8 mouse cellular contexts compared by ENCODE assay signal in genomic region chr3:136671940-136672278, GRCm38 (mm10). TPM values are rescaled to one million over a fixed set of nuclear protein-coding genes. Genes with fewer than 3 reads are reported as not detected.
DNase-seq lines count a peak whose midpoint lies in the region; ATAC-seq and TF ChIP-seq lines count a peak whose summit lies in the region.

No protein-coding gene starts in this region.

- peak overlapping the region; percentile 87 for H3K4me2 ChIP-seq in intestine, postnatal 0 days (replicated peaks; ENCODE audit: low read depth)
- peak overlapping the region; percentile 73 for H3K4me2 ChIP-seq in neural tube, embryonic 12.5 days (replicated peaks)

- H3K36me3 ChIP-seq in kidney, adult 2 months (ENCODE audit: control insufficient read depth, insufficient read depth, low read length) = no peaks in the 10 kb centered on the region
- no peaks in the 10 kb centered on the region for H3K36me3 ChIP-seq in E14TG2a.4 (ENCODE audit: insufficient read depth, low read length)
- no peaks in the 10 kb centered on the region for H3K36me3 ChIP-seq in intestine, postnatal 0 days (ENCODE audit: control insufficient read depth, insufficient read depth)
- H3K36me3 ChIP-seq in neural tube, embryonic 12.5 days = no peaks in the 10 kb centered on the region

- peaks cover 8% of the 10 kb centered on the region; the same call in 1 of the 2 replicates for H3K4me1 ChIP-seq in kidney, adult 2 months (ENCODE audit: control insufficient read depth, insufficient read depth, low read length)
- H3K4me1 ChIP-seq in E14TG2a.4 (replicated peaks; ENCODE audit: low read depth, low read length) = peaks cover 20% of the 10 kb centered on the region
- H3K4me1 ChIP-seq in cortical plate, adult 2 months (ENCODE audit: control insufficient read depth, insufficient read depth, low read length) = peaks cover 2% of the 10 kb centered on the region; the same call in 1 of the 2 replicates
- H3K4me1 ChIP-seq in intestine, postnatal 0 days (replicated peaks; ENCODE audit: control insufficient read depth, insufficient read depth, low read length) = peaks cover 16% of the 10 kb centered on the region
- H3K4me1 ChIP-seq in neural tube, embryonic 12.5 days = peaks cover 13% of the 10 kb centered on the region

- no peaks in the 10 kb centered on the region for H3K27me3 ChIP-seq in kidney, adult 2 months (replicated peaks; ENCODE audit: control insufficient read depth, insufficient read depth, low read length)
- H3K27me3 ChIP-seq in E14TG2a.4 (ENCODE audit: insufficient read depth, low read length) = peaks cover 7% of the 10 kb centered on the region
- H3K27me3 ChIP-seq in intestine, postnatal 0 days (replicated peaks; ENCODE audit: control insufficient read depth, insufficient read depth, low read length) = no peaks in the 10 kb centered on the region
- H3K27me3 ChIP-seq in neural tube, embryonic 12.5 days (replicated peaks) = no peaks in the 10 kb centered on the region

- no peak for TF ChIP-seq CTCF in kidney, adult 2 months (conservative IDR thresholded peaks at IDR 0.05; ENCODE audit: insufficient read depth, insufficient read length, low read depth, low read length)
- no peak for TF ChIP-seq CTCF in E14TG2a.4 (conservative IDR thresholded peaks at IDR 0.05; ENCODE audit: low read length)
- no peak for TF ChIP-seq CTCF in cortical plate, adult 2 months (IDR thresholded peaks at IDR 0.05; ENCODE audit: extremely low read depth, insufficient read depth, low read length)
- TF ChIP-seq CTCF in intestine, postnatal 0 days (IDR thresholded peaks at IDR 0.05; ENCODE audit: low read depth) = no peak

- ATAC-seq in intestine, postnatal 0 days = no peak
- no peak for ATAC-seq in neural tube, embryonic 12.5 days (ENCODE audit: low FRiP score, low read depth)

- peak overlapping the region; percentile 88 for H3K9ac ChIP-seq in intestine, postnatal 0 days (ENCODE audit: low read depth, low read length)
- H3K9ac ChIP-seq in neural tube, embryonic 12.5 days = peak overlapping the region; percentile 91

- peak overlapping the region; percentile 79; the same call in 1 of the 2 replicates for H3K27ac ChIP-seq in kidney, adult 2 months (ENCODE audit: insufficient read depth, low read depth, low read length)
- H3K27ac ChIP-seq in cortical plate, adult 2 months (ENCODE audit: insufficient read depth, low read length) = peak overlapping the region; percentile 51
- no peak overlapping the region for H3K27ac ChIP-seq in intestine, postnatal 0 days (ENCODE audit: low read depth, low read length)
- peak overlapping the region; percentile 93; the same call in 1 of the 2 replicates for H3K27ac ChIP-seq in neural tube, embryonic 12.5 days

- 10% methylated on average over 5 of the region's 5 CpGs for WGBS in kidney, adult 2 months
- 9% methylated on average over 5 of the region's 5 CpGs for WGBS in intestine, postnatal 0 days
- WGBS in neural tube, embryonic 12.5 days = 9% methylated on average over 5 of the region's 5 CpGs

- DNase-seq in kidney, adult 2 months = no peak
- no peak for DNase-seq in kidney, adult 18-20 months
- DNase-seq in right cerebral cortex, postnatal 14 days = no peak
- no peak for DNase-seq in thymus, postnatal 10 days (ENCODE audit: low spot score in 2 of 2)

- no peaks in the 10 kb centered on the region for H3K9me3 ChIP-seq in E14TG2a.4 (ENCODE audit: low read length)
- H3K9me3 ChIP-seq in intestine, postnatal 0 days (ENCODE audit: control insufficient read depth) = no peaks in the 10 kb centered on the region
- no peaks in the 10 kb centered on the region for H3K9me3 ChIP-seq in neural tube, embryonic 12.5 days

- H3K4me3 ChIP-seq in kidney, adult 2 months (ENCODE audit: insufficient read depth, low read depth, low read length) = peak overlapping the region; percentile 85
- peak overlapping the region; percentile 92 for H3K4me3 ChIP-seq in E14TG2a.4 (replicated peaks; ENCODE audit: low read length)
- peak overlapping the region; percentile 83 for H3K4me3 ChIP-seq in cortical plate, adult 2 months (ENCODE audit: insufficient read depth, low read length)
- peak overlapping the region; percentile 93 for H3K4me3 ChIP-seq in intestine, postnatal 0 days (ENCODE audit: low read depth, low read length)
- peak overlapping the region; percentile 91 for H3K4me3 ChIP-seq in neural tube, embryonic 12.5 days

- no peak for TF ChIP-seq POLR2A in kidney, adult 2 months (IDR thresholded peaks at IDR 0.05; ENCODE audit: low read depth, low read length)
- no peak for TF ChIP-seq POLR2A in cortical plate, adult 2 months (IDR thresholded peaks at IDR 0.05; ENCODE audit: extremely low read depth, insufficient read depth, low read length)

RNA-seq across cellular contexts. Expression of gene Ppp3ca, which starts 2.0 kb away (rescaled TPM):
- polyA plus RNA-seq in kidney, adult 2 months (2012; rRNA removed) = 12.0 and 14.0 TPM in 2 replicates
- polyA plus RNA-seq in cortical plate, adult 2 months (2012; rRNA removed) = 595 and 606 TPM in 2 replicates
- polyA plus RNA-seq in intestine, postnatal 0 days (2015; fragmentation: Nextera tagmentation; extraction: Ambion mirVana) = 37.3 and 40.8 TPM in 2 replicates
- 155 and 164 TPM in 2 replicates for polyA plus RNA-seq in neural tube, embryonic 12.5 days (2016; fragmentation: Nextera tagmentation; extraction: Ambion mirVana)
